Mouse (Mus musculus) testis, postnatal 14 days (tissue): ENCODE results near the gene Vps51.

Source experiments
- DNase-seq: peaks from one replicate; pipeline ENCODE4 v3.0.0; 2021; ENCODE audit warnings: low spot score

Gene Vps51

GRCm38 (mm10) chr19:6076564-6077393 lies at the start of gene Vps51:
Vps51 (minus strand) TSS chr19:6077231.
- DNase-seq, result peak; percentile 90

- DNase-seq, result no peak
Observed at GRCm38 (mm10) chr19:6126289-6126688, 49.3 kb upstream of the Vps51 start.

GRCm38 (mm10) chr19:6124898-6125297 lies 47.9 kb upstream of the Vps51 start:
- no peak for DNase-seq

- DNase-seq, result no peak
Observed at GRCm38 (mm10) chr19:6123330-6123729, 46.3 kb upstream of the Vps51 start.

- no peak for DNase-seq
Observed at GRCm38 (mm10) chr19:6121761-6122160, 44.7 kb upstream of the Vps51 start.

- DNase-seq, result no peak
Observed at GRCm38 (mm10) chr19:6118677-6119185, 41.7 kb upstream of the Vps51 start.

- peak; percentile 89 for DNase-seq
Observed at GRCm38 (mm10) chr19:6117986-6118676, 41.1 kb upstream of the Vps51 start, which contains the start of gene Sac3d1. Sac3d1 (minus strand) TSS chr19:6118650.

- DNase-seq, result no peak
Observed at GRCm38 (mm10) chr19:6117346-6117985, 40.4 kb upstream of the Vps51 start.

GRCm38 (mm10) chr19:6116113-6116850 lies 39.3 kb upstream of the Vps51 start:
- DNase-seq, result no peak

GRCm38 (mm10) chr19:6113116-6113515 lies 36.1 kb upstream of the Vps51 start:
- DNase-seq, result no peak

- no peak for DNase-seq
Observed at GRCm38 (mm10) chr19:6105586-6105985, 28.6 kb upstream of the Vps51 start, which contains the start of gene Naaladl1. Naaladl1 (plus strand) TSS chr19:6105782.

GRCm38 (mm10) chr19:6104476-6104875 lies 27.4 kb upstream of the Vps51 start:
- no peak for DNase-seq

GRCm38 (mm10) chr19:6102169-6102853 lies 25.3 kb upstream of the Vps51 start:
- DNase-seq, result no peak

- DNase-seq, result no peak
Observed at GRCm38 (mm10) chr19:6101186-6101585, 24.2 kb upstream of the Vps51 start.

GRCm38 (mm10) chr19:6097847-6098246 lies 20.8 kb upstream of the Vps51 start:
- no peak for DNase-seq

- no peak for DNase-seq
Observed at GRCm38 (mm10) chr19:6094119-6094518, 17.1 kb upstream of the Vps51 start, which contains the start of gene AC131692.1. AC131692.1 (plus strand) TSS chr19:6094419.

GRCm38 (mm10) chr19:6088841-6089240 lies 11.8 kb upstream of the Vps51 start:
- no peak for DNase-seq

GRCm38 (mm10) chr19:6085417-6085879 lies 8.4 kb upstream of the Vps51 start:
- peak; percentile 75 for DNase-seq

GRCm38 (mm10) chr19:6084478-6085248 lies 7.6 kb upstream of the Vps51 start, which contains the start of the genes Zfpl1 and Cdca5:
Zfpl1 (minus strand) TSS chr19:6084956.
Cdca5 (plus strand) TSS chr19:6084983.
- peak; percentile 97 for DNase-seq

GRCm38 (mm10) chr19:6082156-6082555 lies 5.1 kb upstream of the Vps51 start, which contains the start of gene Gm28374:
Gm28374 (minus strand) TSS chr19:6082256.
- no peak for DNase-seq
